23 mouse cellular contexts compared by ENCODE assay signal in genomic region chr3:100121961-100122360, GRCm38 (mm10). TPM values are rescaled to one million over a fixed set of nuclear protein-coding genes. Genes with fewer than 3 reads are reported as not detected.
DNase-seq lines count a peak whose midpoint lies in the region; ATAC-seq and TF ChIP-seq lines count a peak whose summit lies in the region.
"Had no signal": no experiment of that assay in that cellular context is flagged by ENCODE, and none has a peak within 500 bp of the region (broad histone marks: within the 10 kb centered on the region; RNA-seq: fewer than 3 reads in every experiment).

No protein-coding gene starts in this region.

- WGBS in stomach, postnatal 0 days: 54% methylated on average over 2 of the region's 2 CpGs

- H3K27ac ChIP-seq in left cerebral cortex, adult 2 months: no peak overlapping the region
- H3K27ac ChIP-seq in stomach, postnatal 0 days (replicated peaks): no peak overlapping the region
- H3K27ac ChIP-seq: embryonic facial prominence, embryonic 10.5 days; forebrain, embryonic 13.5 days; heart, embryonic 10.5 days; hindbrain, embryonic 12.5 days had no signal

- H3K4me2 ChIP-seq in stomach, postnatal 0 days (replicated peaks; ENCODE audit: low read depth): no peak overlapping the region
- H3K4me2 ChIP-seq: forebrain, embryonic 13.5 days; hindbrain, embryonic 12.5 days had no signal

- H3K27me3 ChIP-seq in stomach, postnatal 0 days (ENCODE audit: control insufficient read depth, insufficient read depth, low read length): no peaks in the 10 kb centered on the region
- H3K27me3 ChIP-seq: forebrain, embryonic 13.5 days; hindbrain, embryonic 12.5 days had no signal

- no peaks in the 10 kb centered on the region for H3K4me1 ChIP-seq in stomach, postnatal 0 days (replicated peaks; ENCODE audit: control insufficient read depth, insufficient read depth)
- H3K4me1 ChIP-seq: embryonic facial prominence, embryonic 10.5 days; forebrain, embryonic 13.5 days; heart, embryonic 10.5 days; hindbrain, embryonic 12.5 days had no signal

- H3K4me3 ChIP-seq in left cerebral cortex, adult 2 months: no peak overlapping the region
- no peak overlapping the region for H3K4me3 ChIP-seq in stomach, postnatal 0 days (ENCODE audit: low read depth, low read length)
- H3K4me3 ChIP-seq: embryonic facial prominence, embryonic 10.5 days; forebrain, embryonic 13.5 days; heart, embryonic 10.5 days; hindbrain, embryonic 12.5 days had no signal

- no peaks in the 10 kb centered on the region for H3K36me3 ChIP-seq in stomach, postnatal 0 days (ENCODE audit: control insufficient read depth, insufficient read depth, low read length)
- H3K36me3 ChIP-seq: embryonic facial prominence, embryonic 10.5 days; G1E; heart, embryonic 10.5 days; hindbrain, embryonic 12.5 days had no signal

- intact Hi-C loops in left cerebral cortex, postnatal 4 days (cut with DNase I): no loop called here
- intact Hi-C loops in left cerebral cortex, adult 2 months (cut with DNase I): no loop called here

- H3K9me3 ChIP-seq in stomach, postnatal 0 days (ENCODE audit: control insufficient read depth, low read length): no peaks in the 10 kb centered on the region
- H3K9me3 ChIP-seq: embryonic facial prominence, embryonic 10.5 days; forebrain, embryonic 13.5 days; G1E; heart, embryonic 10.5 days; hindbrain, embryonic 12.5 days had no signal

- H3K9ac ChIP-seq in stomach, postnatal 0 days (ENCODE audit: low read length): no peak overlapping the region
- H3K9ac ChIP-seq: forebrain, embryonic 13.5 days; forebrain, postnatal 0 days; hindbrain, embryonic 12.5 days had no signal

- no peak for TF ChIP-seq EP300 in stomach, postnatal 0 days (optimal IDR thresholded peaks at IDR 0.05)

- no peak for ATAC-seq in stomach, postnatal 0 days (ENCODE audit: low FRiP score, low TSS enrichment)
- ATAC-seq: CD4-positive, CD25-positive, alpha-beta regulatory T cell, adult 4 months; forebrain, embryonic 13.5 days; forebrain, postnatal 0 days; hindbrain, embryonic 16.5 days; inflammation-experienced regulatory T-cells, adult 6 months had no signal

- TF ChIP-seq CTCF in left cerebral cortex, adult 2 months (IDR thresholded peaks at IDR 0.05): no peak
- no peak for TF ChIP-seq CTCF in stomach, postnatal 0 days (IDR thresholded peaks at IDR 0.05; ENCODE audit: low read depth)

- DNase-seq in cerebellum, adult 11 months: peak; percentile 49
- DNase-seq in cerebellum, postnatal 4 days (ENCODE audit: low spot score in 2 of 2): no peak
- DNase-seq in left cerebral cortex, postnatal 4 days: peak; percentile 10
- DNase-seq in left cerebral cortex, adult 2 months (ENCODE audit: extremely low spot score in 1 of 2, low spot score in 2 of 2): no peak
- DNase-seq in cerebellum, postnatal 10 days: peak; percentile 59 to 80
- DNase-seq in stomach, postnatal 0 days (ENCODE audit: low spot score): no peak
- DNase-seq in T-cell, adult 2 months (ENCODE audit: low spot score): no peak
- no peak for DNase-seq in kidney, postnatal 14 days
- DNase-seq: adrenal gland, postnatal 14 days; B cell, adult 2 months; forebrain, postnatal 0 days; gastrocnemius, postnatal 14 days; heart, postnatal 10 days; heart, postnatal 4 days; kidney, adult 18-20 months had no signal

RNA-seq across cellular contexts. Expression of gene Gdap2, which starts 40.2 kb away (rescaled TPM):
- total RNA-seq in left cerebral cortex, postnatal 4 days (2021): 10 to 100 TPM; 31.9 to 33.4 TPM
- 10 to 100 TPM; 37.8 to 42.7 TPM for total RNA-seq in left cerebral cortex, adult 2 months (2021)
- 16.7 and 17.3 TPM in 2 replicates for polyA plus RNA-seq in stomach, postnatal 0 days (2015; fragmentation: Nextera tagmentation; extraction: Ambion mirVana)

RNA-seq across cellular contexts. Expression of gene Wdr3, which starts 40.2 kb away (rescaled TPM):
- total RNA-seq in left cerebral cortex, postnatal 4 days (2021): 10 to 100 TPM; 32.2 to 33.2 TPM
- total RNA-seq in left cerebral cortex, adult 2 months (2021): 10 to 100 TPM; 18.4 to 22.5 TPM
- 16.2 and 16.3 TPM in 2 replicates for polyA plus RNA-seq in stomach, postnatal 0 days (2015; fragmentation: Nextera tagmentation; extraction: Ambion mirVana)

Comparison
In these comparisons a context has a peak if more than half of its experiments do, and no peak if none do; other contexts are left out.
1. DNase-seq: peak in cerebellum, adult 11 months (single experiment), left cerebral cortex, postnatal 4 days (single experiment) and cerebellum, postnatal 10 days (2 of 2); none in cerebellum, postnatal 4 days (0 of 2), left cerebral cortex, adult 2 months (0 of 2), stomach, postnatal 0 days (single experiment), T-cell, adult 2 months (single experiment) and kidney, postnatal 14 days (single experiment).